Mouse (Mus musculus): ENCODE data around the gene Xirp1.

DNA sequence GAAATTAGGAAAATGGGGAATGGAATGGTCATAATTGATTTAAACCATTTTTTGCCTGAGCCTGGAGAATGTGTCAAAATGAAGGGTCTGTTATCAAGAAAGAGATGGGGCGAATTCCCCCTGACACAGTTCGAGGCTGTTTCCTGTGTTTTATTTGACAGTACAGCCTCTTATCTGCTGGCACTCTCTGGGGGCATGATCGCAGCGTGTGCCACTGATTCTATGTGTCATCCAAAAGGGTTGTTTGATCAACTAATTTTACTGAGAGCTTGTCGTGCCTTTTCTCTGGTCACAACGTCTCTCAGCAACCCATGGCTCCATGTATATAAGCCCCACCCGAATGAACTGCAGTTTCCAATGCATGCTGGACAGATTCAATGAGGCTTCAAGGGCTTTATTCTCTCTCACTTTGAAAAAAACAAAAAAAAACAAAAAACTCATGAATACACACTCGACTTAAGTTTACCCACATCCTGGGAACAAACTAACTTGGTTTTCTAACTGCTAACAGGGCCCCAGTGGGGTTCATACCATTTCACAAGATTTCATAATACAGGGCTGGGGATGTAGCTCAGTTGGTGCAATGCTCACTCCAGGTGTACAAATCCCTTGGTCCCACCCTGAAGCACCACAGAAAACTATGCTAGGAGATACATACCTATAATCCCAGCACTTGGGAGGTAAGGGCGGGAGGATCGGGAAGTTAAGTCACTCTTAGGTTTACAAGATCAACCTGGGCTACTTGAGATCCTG lies 30.1 kb downstream of the Xirp1 start:
- TF ChIP-seq CTCF (IDR thresholded peaks at IDR 0.05; ENCODE audit: extremely low read depth, insufficient read length, insufficient replicate concordance, low read depth, low read length), result no peak
- TF ChIP-seq POLR2A (IDR thresholded peaks at IDR 0.05; ENCODE audit: low read depth, low read length), result no peak
